Mouse (Mus musculus) G1E (cell line): ENCODE measurements around the gene Dnm3.

Experiments used
- CTCF ChIP-seq: IDR thresholded peaks from 2 replicates; pipeline ENCODE4 v1.5.1; 2012; ENCODE audit warnings: low read depth, low read length, inconsistent platforms, mixed read lengths
- GATA1 ChIP-seq: IDR thresholded peaks from 2 replicates; pipeline ENCODE4 v1.6.1; 2012; ENCODE audit warnings: borderline replicate concordance, low read length, inconsistent platforms, mixed read lengths
- TAL1 ChIP-seq: conservative IDR thresholded peaks from 2 replicates; pipeline ENCODE4 v1.6.1; 2012; ENCODE audit warnings: low read depth, low read length, inconsistent platforms, mixed read lengths

DNA sequence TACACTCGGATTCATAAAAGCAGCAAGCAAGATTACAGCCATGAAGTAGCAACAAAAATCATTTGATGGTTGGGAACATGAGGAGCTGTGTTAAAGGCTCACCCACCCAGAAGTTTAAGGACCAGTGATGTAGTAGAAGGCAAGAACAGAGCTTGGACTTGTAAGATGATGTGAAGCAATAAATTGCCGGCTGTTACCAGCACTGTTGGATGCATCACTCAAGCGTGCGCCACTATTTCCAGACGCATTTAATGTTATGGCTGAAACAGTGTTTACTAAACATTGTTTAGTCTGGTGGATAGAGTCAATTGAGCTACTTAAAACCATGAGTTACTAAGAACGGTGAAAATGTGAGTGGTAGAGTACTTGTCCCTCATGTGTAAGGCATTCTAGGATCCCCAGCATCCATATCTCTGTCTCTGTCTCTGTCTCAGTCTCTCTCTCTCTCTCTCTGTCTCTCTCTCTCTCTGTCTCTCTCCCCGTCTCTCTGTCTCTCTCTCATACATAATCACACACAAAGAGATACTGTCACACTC, 241.1 kb downstream of the Dnm3 start:
- TF ChIP-seq GATA1 (no peak), CTCF (no peak), TAL1 (no peak)
